Mouse (Mus musculus): ENCODE data around the gene Pih1d2.
A peak's percentile ranks its signal among the peaks of the same experiment; 100 is the strongest.

Pih1d2 gene

DNA sequence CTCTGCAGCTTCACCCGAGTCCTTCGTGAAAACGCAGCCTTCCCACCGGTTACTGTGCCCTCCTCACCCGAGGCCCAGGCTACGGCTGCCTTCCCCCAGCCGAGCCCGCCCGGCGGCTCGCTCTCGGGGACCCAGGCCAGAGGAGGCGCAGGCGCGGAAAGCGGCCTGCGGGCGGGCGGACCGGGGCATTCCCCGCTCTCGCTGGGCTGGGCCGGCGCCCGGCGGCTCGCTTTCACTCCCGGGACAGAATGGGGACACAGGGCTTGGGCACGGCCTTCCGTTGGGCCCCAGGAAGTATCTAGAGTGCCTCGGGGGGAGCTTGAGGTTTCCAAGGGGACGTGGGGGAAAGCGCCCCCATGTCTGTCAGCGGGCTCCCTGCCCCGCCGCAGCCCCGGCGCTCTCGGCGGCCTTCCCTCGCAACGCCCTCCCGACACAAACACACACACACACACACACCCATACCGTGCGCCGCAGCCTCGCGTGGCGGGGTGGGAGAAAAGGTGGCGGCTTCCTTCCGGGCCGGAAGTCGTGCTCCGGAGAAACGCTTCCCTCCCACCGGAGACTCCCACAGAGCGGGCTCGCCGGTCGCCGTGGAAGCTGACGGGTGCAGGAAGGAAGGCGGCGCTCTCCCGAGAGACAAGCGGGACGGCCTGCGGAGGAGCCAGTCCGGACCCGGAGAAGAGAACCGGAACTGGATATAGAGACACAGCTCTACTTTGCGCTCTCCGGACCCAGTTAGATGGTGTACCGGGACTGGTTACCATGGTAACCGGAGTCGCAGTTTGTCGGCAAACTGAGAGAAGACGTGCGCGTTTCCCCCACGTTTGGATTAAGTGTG lies at the start of gene Pih1d2, which contains the start of gene Nkapd1:
Gene Pih1d2, plus strand, starts transcription at position 556 of the 838 bp plus-strand sequence.
Gene Nkapd1, minus strand, starts transcription at position 699 of the 838 bp plus-strand sequence.
- peak; percentile 94 for DNase-seq

GRCm38 (mm10) chr9:50567372-50567771 lies 49.7 kb upstream of the Pih1d2 start:
- no peak for DNase-seq

DNA sequence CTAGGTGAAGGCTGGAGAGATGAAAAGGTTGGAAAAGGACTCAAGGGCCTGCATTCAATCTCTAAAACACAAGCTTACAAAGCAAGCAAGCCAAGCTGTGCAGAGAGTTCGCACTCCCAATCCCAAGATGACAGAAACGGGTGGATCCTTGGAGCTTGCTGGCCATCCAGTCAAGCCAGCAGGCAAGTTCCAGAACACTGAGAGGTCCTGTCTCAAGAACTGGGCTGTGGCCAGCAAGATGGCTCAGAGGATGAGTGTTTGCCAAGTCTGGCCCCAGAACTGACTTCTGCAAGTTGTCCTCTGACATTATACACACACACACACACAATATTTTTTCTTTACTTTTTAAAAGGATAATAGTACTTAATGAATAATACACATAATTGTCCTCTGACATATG lies 49.2 kb upstream of the Pih1d2 start:
- no peak for DNase-seq

DNA sequence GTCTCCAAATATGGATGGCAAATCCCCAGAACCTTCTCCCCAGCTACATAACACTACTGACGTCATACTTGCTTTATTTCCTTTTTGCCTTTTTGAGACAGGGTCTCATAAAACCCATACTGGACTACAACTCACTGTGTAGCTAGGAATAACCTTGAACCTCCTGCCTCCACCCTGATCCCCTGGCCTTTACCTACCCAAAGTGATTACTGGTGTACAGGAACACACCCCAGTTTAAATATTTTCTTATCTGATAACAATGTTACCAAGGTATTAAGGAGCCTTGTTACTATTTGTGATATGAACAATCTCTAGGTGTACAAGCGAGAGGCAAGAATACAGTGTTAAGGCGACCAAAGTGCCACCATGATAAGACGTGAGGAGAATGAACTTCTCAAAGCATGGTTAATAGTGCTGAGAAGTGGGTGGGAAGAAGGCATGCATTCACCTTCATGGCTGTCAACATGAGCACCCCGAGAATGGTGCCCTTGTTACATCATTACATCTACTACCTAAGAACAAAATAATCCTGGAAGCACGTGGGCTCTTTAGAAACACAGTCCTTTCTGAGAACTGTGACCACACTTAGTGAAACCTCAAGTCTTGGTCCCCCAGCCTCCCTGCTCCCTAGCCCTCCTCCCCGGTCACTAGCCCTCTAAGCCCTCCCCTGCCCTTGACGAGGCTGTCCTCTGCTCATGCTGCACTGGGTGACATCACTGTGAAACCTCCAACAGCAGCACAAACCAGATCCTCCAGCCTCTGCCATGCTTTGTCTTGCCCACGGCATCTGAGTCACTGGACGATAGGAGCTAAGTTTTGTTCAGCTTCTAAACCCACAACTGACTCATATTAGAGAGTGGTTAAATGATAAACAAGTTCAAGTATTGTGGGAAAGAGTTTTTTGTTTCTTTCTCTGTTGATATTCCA lies 47.3 kb upstream of the Pih1d2 start:
- no peak for DNase-seq

GRCm38 (mm10) chr9:50580370-50580769 lies 36.8 kb upstream of the Pih1d2 start:
- DNase-seq = no peak

- no peak for DNase-seq
Observed at GRCm38 (mm10) chr9:50585145-50585818, 31.8 kb upstream of the Pih1d2 start.

DNA sequence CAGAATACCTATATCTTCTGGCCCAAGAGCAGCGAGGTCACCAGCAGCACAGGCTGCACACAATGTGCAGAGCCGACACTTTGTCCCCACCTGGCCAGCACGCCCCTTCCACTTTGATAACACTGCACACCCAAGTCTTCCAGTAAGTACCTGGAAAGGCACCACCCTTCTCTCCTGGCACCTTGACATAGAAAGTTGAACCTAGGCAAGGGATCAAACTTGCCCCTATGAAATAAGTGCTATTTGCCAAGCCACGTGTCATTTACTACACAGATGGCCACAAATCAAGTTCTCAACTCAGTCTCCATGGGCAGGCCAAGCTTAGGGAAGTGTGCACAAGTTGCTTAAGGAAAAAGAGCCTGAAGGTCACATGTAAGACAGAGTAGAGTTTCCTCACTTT lies 30.2 kb upstream of the Pih1d2 start:
- no peak for DNase-seq

- peak; percentile 12 to 15 for DNase-seq
Observed at GRCm38 (mm10) chr9:50590856-50591518, 26.1 kb upstream of the Pih1d2 start.

DNA sequence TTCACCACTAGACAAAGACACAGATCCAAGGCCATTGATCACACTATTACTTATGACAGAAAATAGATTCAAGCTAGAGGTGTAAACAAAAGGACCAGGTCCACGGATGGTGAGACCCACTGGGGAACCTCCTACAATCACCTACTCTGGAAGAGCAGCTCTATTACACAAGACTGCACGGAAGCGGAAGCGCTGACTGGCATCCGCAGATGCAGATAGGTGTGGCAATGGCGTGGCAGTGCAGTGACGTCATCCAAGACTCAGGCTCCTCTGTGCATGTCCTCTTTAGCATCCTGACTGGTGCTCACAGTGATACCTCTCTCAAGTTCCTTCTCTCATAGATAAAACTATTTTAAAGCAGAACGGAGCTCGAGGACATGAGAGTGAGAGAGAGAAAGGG lies 24.2 kb upstream of the Pih1d2 start:
- no peak for DNase-seq

DNA sequence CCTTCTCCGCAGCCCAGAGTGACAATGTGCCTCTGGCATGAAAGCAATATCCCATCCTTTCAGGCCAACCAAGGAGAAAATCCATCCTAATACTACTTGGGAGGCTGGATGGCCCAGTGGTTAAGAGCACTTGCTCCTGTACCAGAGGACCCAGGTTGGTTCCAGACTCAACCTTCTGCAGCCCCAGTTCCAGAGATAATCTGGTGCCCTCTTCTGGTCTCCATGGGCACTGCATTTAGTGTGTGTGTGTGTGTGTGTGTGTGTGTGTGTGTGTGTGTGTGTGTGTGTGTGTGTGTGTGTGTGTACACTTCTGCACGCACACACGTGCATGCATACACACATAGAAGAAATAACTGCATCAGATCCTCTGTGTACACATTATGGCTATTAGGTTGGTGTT lies 23.6 kb upstream of the Pih1d2 start:
- DNase-seq = peak; percentile 78

GRCm38 (mm10) chr9:50594794-50595417 lies 22.2 kb upstream of the Pih1d2 start:
- no peak for DNase-seq

- no peak for DNase-seq
Observed at GRCm38 (mm10) chr9:50596973-50597372, 20.1 kb upstream of the Pih1d2 start.

- no peak for DNase-seq
Observed at GRCm38 (mm10) chr9:50601536-50601935, 15.6 kb upstream of the Pih1d2 start.

- no peak for DNase-seq
Observed at GRCm38 (mm10) chr9:50602055-50602845, 14.9 kb upstream of the Pih1d2 start.

DNA sequence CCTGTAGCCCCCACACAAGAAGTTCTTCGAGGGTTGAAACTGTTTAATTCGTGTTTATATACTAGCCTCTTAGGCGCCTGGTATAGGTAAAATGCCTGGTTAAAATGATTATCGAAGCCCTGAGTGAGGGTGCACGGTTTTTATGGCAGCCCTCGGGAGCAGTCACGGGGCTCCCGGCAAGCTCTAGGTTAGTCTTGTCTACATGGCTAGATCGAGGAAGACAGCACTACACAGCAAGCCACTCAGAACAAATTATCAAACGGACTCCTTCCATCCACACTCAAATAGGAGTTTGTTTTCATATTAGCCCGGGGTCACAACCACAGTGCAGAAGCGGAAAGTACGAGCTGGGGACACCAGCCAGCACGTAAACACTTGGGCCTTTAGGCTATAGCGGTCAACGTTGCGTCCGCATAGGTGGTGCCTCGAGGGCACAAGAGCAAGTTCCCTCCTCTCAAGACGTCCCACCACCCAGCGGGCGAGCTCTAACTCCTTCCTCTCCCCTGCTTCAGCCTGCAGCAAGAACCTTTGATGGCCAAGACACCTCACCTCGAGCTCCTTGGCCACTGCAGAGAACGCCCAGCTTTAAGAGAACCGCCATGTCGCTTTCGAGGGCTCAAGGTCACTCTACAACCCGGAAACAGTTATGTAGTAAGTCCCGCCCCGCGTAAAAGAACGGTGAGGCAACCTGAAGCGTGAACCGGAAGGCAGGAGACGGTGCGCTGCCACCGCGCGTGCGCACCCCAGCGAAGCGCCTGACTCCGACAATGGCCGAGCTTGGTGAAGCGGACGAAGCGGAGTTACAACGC lies 13.7 kb upstream of the Pih1d2 start, which contains the start of the genes Sdhd and Timm8b:
Gene Sdhd, minus strand, starts transcription at position 624 of the 809 bp plus-strand sequence.
Gene Timm8b, plus strand, starts transcription at position 722 of the 809 bp plus-strand sequence.
- DNase-seq = peak; percentile 93 to 95

GRCm38 (mm10) chr9:50603998-50604324 lies 13.2 kb upstream of the Pih1d2 start:
- DNase-seq = no peak

DNA sequence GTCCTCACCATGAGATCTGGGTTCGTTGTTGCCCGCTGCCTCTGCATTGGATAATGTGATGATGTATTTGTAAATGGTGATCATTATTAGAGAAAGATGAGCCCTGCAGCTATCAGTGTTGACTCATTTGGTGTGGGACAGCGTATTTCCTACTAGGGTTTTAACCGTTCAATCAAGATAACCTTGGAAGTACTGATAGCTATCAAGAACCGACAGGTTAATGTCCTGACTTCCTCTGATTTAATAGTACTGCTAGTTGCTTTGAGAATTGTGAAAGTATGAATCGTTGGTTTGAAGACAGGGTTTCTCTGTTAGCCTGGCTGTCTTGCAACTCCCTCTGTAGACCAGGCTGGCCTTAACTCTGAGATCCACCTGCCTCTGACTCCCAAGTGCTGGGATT lies 12.8 kb upstream of the Pih1d2 start:
- DNase-seq = no peak

DNA sequence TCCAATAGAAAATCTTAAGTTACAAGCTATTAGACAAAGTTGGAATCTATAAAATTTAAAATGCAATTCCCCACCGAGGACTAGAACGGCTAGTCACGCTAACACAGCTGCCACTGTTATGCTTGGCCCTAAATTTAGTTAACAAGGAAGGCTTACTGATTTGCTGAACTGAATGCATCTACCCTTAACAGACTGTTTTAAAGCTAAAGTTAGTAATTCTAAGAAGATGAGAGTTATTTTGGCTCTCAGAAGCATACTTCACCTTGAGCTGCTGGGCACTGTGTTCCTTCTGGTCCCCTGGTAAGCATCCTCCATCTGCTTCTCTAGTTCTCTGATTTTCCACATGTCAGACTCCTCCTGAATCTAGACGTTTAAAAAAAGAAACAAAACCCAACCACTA lies 5.0 kb upstream of the Pih1d2 start:
- DNase-seq = no peak

GRCm38 (mm10) chr9:50616161-50616560 lies 960 bp upstream of the Pih1d2 start:
- DNase-seq = no peak

- DNase-seq = no peak
Observed at GRCm38 (mm10) chr9:50617794-50618330, 741 bp downstream of the Pih1d2 start.

Measured in B cell, adult 2 months (primary cell).